Mouse (Mus musculus) erythroblast, embryonic 14.5 days (primary cell): Measurements from ENCODE around the gene Ndufa13.

Experiments used
- GATA1 ChIP-seq: IDR thresholded peaks from 2 replicates; pipeline ENCODE4 v1.6.1; 2012; ENCODE audit warnings: low read length, inconsistent platforms, mixed read lengths
- TAL1 ChIP-seq: IDR thresholded peaks from 3 replicates; pipeline ENCODE4 v1.6.1; 2012; ENCODE audit warnings: low read length, inconsistent platforms, mixed read lengths

DNA sequence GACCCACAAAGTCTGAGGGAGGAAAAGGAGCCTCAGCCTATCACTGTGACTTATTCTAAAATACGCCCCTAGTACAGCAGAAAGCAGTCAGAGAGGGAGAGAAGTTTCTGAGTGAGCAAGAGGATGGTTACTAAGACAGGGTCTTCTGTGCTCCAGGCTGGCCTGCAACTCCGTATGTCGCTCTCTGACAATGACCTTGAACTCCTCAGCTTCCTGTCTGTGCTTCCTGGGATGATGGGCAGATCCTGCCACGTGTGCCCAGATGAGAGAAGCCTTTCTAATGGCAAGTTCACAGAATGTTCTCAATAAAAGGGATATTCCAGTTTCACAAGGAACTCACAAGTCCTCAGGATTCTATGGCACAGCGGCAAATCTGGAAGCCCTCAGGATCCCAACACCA, 32.2 kb upstream of the Ndufa13 start:
- TF ChIP-seq TAL1 = no peak
- no peak for TF ChIP-seq GATA1
